In the genomic region with DNA sequence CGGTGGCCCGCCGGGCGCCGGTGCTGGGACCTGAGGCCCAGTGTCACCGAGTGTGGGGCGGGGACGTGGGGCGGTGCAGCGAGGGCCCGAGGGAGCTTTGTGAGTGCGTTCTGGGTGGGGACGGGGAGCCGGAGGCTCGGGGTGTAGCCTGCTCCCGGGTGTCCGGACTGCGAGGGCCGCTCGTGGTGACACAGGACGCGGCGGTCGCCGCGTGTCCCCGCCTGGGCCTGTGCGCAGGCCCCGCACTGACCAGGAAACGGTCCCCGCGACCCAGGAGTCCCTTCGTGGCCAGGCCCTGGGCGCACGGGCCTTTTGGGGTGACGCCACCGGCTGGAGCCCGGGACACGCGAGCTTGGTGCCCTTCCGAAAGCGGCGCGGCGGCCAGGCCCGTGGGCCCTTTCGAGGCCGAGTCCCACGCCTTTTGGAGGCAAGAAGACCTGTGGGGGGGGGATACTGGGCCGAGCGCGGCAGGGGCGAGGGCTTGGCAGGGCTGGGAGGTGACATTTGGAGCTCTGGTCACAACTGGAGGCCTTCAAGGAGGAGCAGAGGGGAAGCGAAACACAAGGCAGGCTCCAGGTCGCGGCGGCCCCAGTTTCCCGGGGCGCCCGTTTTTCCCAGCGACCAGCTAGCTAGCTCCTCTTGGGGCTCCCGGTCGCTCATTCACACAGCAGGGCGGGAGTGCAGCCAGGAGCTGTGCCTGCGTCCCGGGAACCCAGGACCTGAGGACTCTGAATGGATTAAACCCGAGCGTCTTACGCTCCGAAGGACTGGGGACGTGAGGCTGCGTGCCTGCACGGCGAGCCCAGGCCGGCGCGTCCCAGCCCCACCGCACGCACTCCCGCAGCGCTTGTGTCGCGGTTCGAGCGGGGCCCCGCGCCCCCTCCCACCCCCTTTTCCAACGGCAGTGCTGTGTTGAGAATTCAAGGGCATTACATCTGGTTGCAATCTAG, we compare ENCODE assay signal across 8 mouse cellular contexts. TPM values are rescaled to one million over a fixed set of nuclear protein-coding genes. Genes with fewer than 3 reads are reported as not detected.
DNase-seq lines count a peak whose midpoint lies in the region; ATAC-seq and TF ChIP-seq lines count a peak whose summit lies in the region.

No protein-coding gene starts in this region.

- peak; percentile 79 for DNase-seq in G1E (ENCODE audit: low spot score)
- peak; percentile 74 for DNase-seq in cerebellum, adult 11-12 months
- peak; percentile 77 for DNase-seq in forebrain, postnatal 0 days
- peak; percentile 75 for DNase-seq in heart, postnatal 4 days
- peak; percentile 63 to 69 for DNase-seq in layer of hippocampus, postnatal 14 days (ENCODE audit: low spot score in 2 of 2)
- peak; percentile 79 for DNase-seq in lung, postnatal 0 days (ENCODE audit: low spot score)
- DNase-seq in ovary, adult 18-20 months (ENCODE audit: low spot score) = peak; percentile 45
- peak; percentile 61 to 66 for DNase-seq in thymus, adult 18-20 months

- H3K9me3 ChIP-seq in G1E (replicated peaks) = no peaks in the 10 kb centered on the region
- H3K9me3 ChIP-seq in forebrain, postnatal 0 days (ENCODE audit: low read length) = no peaks in the 10 kb centered on the region
- no peaks in the 10 kb centered on the region for H3K9me3 ChIP-seq in lung, postnatal 0 days (ENCODE audit: low read length)

- WGBS in forebrain, postnatal 0 days = under 1% methylated on average over 84 of the region's 88 CpGs
- WGBS in lung, postnatal 0 days = under 1% methylated on average over 54 of the region's 88 CpGs

- peaks cover 31% of the 10 kb centered on the region for H3K36me3 ChIP-seq in G1E (replicated peaks)
- no peaks in the 10 kb centered on the region for H3K36me3 ChIP-seq in forebrain, postnatal 0 days (ENCODE audit: insufficient read depth)
- H3K36me3 ChIP-seq in lung, postnatal 0 days (ENCODE audit: insufficient read depth, low read length) = no peaks in the 10 kb centered on the region

- peak overlapping the region; percentile 86 for H3K4me3 ChIP-seq in G1E (ENCODE audit: low read depth, low read length)
- H3K4me3 ChIP-seq in forebrain, postnatal 0 days (ENCODE audit: low read depth, low read length) = peak overlapping the region; percentile 97
- H3K4me3 ChIP-seq in lung, postnatal 0 days (ENCODE audit: low read depth, low read length) = peak overlapping the region; percentile 88

- peaks cover 62% of the 10 kb centered on the region for H3K4me1 ChIP-seq in G1E (ENCODE audit: insufficient read depth, low read depth, low read length)
- peaks cover 12% of the 10 kb centered on the region for H3K4me1 ChIP-seq in forebrain, postnatal 0 days (ENCODE audit: insufficient read depth)
- H3K4me1 ChIP-seq in lung, postnatal 0 days (ENCODE audit: insufficient read depth, low read depth, low read length) = peaks cover 28% of the 10 kb centered on the region

- H3K9ac ChIP-seq in forebrain, postnatal 0 days = peak overlapping the region; percentile 97
- peak overlapping the region; percentile 96 for H3K9ac ChIP-seq in lung, postnatal 0 days (replicated peaks; ENCODE audit: low read depth)

- 0 out of 2 replicates have a peak, but pooled peaks cover 5% of the 10 kb centered on the region for H3K27me3 ChIP-seq in G1E (ENCODE audit: insufficient read depth, low read length)
- no peaks in the 10 kb centered on the region for H3K27me3 ChIP-seq in forebrain, postnatal 0 days (ENCODE audit: insufficient read depth, low read length)
- no peaks in the 10 kb centered on the region for H3K27me3 ChIP-seq in lung, postnatal 0 days (replicated peaks; ENCODE audit: insufficient read depth, low read length)

- H3K4me2 ChIP-seq in forebrain, postnatal 0 days (ENCODE audit: low read depth) = peak overlapping the region; percentile 81
- peak overlapping the region; percentile 81 for H3K4me2 ChIP-seq in lung, postnatal 0 days (replicated peaks; ENCODE audit: low read depth, low read length)

- no peak for ATAC-seq in G1E (ENCODE audit: extremely low read depth, insufficient number of reproducible peaks, low FRiP score, poor library complexity, severe bottlenecking)
- peak; percentile 77 for ATAC-seq in forebrain, postnatal 0 days
- peak; percentile 59 for ATAC-seq in lung, postnatal 0 days

- H3K27ac ChIP-seq in forebrain, postnatal 0 days (ENCODE audit: low read depth, low read length) = peak overlapping the region; percentile 98
- H3K27ac ChIP-seq in lung, postnatal 0 days (ENCODE audit: low read length) = peak overlapping the region; percentile 97

- TF ChIP-seq CTCF in G1E (IDR thresholded peaks at IDR 0.05; ENCODE audit: low read depth, low read length) = no peak
- TF ChIP-seq CTCF in forebrain, postnatal 0 days (IDR thresholded peaks at IDR 0.05; ENCODE audit: low read depth) = no peak
- no peak for TF ChIP-seq CTCF in lung, postnatal 0 days (IDR thresholded peaks at IDR 0.05)

- TF ChIP-seq EP300 in lung, postnatal 0 days (IDR thresholded peaks at IDR 0.05) = no peak

RNA-seq across cellular contexts. Expression of a gene that starts 1.1 kb away (rescaled TPM):
- total RNA-seq in G1E (2014; fragmentation: Nextera tagmentation) = 77.4 and 78.1 TPM in 2 replicates
- total RNA-seq in G1E (2017) = 10.3 and 13.5 TPM in 2 replicates
- polyA plus RNA-seq in G1E (2012) = 107 TPM in 2 replicates
- 50.9 and 60.7 TPM in 2 replicates for total RNA-seq in forebrain, postnatal 0 days (2014; rRNA removed)
- 16.6 and 21.2 TPM in 2 replicates for polyA plus RNA-seq in forebrain, postnatal 0 days (2015; fragmentation: Nextera tagmentation; extraction: Ambion mirVana)
- total RNA-seq in heart, postnatal 4 days (2021) = 10 to 100 TPM; 50.6 to 58.0 TPM
- 10 to 100 TPM; 63.2 to 69.2 TPM for total RNA-seq in layer of hippocampus, postnatal 14 days (2021)
- polyA plus RNA-seq in lung, postnatal 0 days (2015; fragmentation: Nextera tagmentation; extraction: Ambion mirVana) = 13.5 and 16.2 TPM in 2 replicates

RNA-seq across cellular contexts. Expression of a gene that starts 59.6 kb away (rescaled TPM):
- total RNA-seq in G1E (2014; fragmentation: Nextera tagmentation) (2.8 and 7.9 TPM in 2 replicates), G1E (2017) (3.0 and 3.8 TPM in 2 replicates)
- 1.9 and 6.5 TPM in 2 replicates for polyA plus RNA-seq in G1E (2012)
- total RNA-seq in forebrain, postnatal 0 days (2014; rRNA removed) = 7.9 and 16.2 TPM in 2 replicates
- 14.2 and 14.4 TPM in 2 replicates for polyA plus RNA-seq in forebrain, postnatal 0 days (2015; fragmentation: Nextera tagmentation; extraction: Ambion mirVana)
- 1 to 10 TPM; 2.3 to 2.9 TPM for total RNA-seq in heart, postnatal 4 days (2021)
- 1 to 10 TPM; 5.3 to 6.3 TPM for total RNA-seq in layer of hippocampus, postnatal 14 days (2021)
- 5.0 and 6.0 TPM in 2 replicates for polyA plus RNA-seq in lung, postnatal 0 days (2015; fragmentation: Nextera tagmentation; extraction: Ambion mirVana)
